Mouse (Mus musculus) olfactory bulb, adult 2 months (tissue): ENCODE measurements around the gene Snrnp70.

Source experiments
- CTCF ChIP-seq: fragments of 200-500 bp; IDR thresholded peaks from 2 replicates; pipeline ENCODE4 v1.5.1; 2012; ENCODE audit warnings: low read depth, mild to moderate bottlenecking, low read length, moderate library complexity; ENCODE audit not compliant: insufficient read depth
- POLR2A ChIP-seq: fragments of 200-500 bp; IDR thresholded peaks from 2 replicates; pipeline ENCODE4 v1.6.1; 2012; ENCODE audit warnings: mild to moderate bottlenecking, low read depth, low read length, moderate library complexity; ENCODE audit not compliant: insufficient read depth

DNA sequence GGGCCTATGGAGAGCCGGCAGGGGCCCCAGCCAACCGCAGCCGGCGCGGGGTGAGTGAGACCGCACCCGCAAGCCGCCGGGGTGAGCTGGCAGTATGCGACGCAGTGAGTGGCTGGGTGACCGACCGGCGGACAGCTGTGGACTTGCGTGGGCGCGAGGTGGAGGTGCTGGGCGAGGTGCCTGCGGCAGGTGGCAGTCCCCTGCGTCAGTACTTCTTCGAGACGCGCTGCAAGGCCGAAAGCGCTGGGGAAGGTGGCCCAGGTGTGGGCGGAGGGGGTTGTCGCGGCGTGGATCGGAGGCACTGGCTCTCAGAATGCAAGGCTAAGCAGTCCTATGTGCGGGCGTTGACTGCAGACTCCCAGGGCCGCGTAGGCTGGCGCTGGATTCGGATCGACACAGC, 20.1 kb upstream of the Snrnp70 start:
- TF ChIP-seq CTCF (no peak), POLR2A (no peak)
